Mouse (Mus musculus): ENCODE measurements around the gene Zfp811.

The Zfp811 gene

GRCm38 (mm10) chr17:32816074-32816784, 6.5 kb upstream of the Zfp811 start:
- Histone ChIP-seq H3K36me3 (ENCODE audit: insufficient read depth, low read length) (peaks cover 53% of the 10 kb centered on the region), H3K9me3 (ENCODE audit: low read length) (no peaks in the 10 kb centered on the region), H3K4me3 (replicated peaks; ENCODE audit: low read length) (no peak overlapping the region), H3K27me3 (ENCODE audit: insufficient read depth, low read length) (no peaks in the 10 kb centered on the region), H3K4me1 (replicated peaks; ENCODE audit: low read depth, low read length) (peaks cover 8% of the 10 kb centered on the region; the same call in 1 of the 2 replicates)
- TF ChIP-seq POU5F1 (IDR thresholded peaks at IDR 0.05; ENCODE audit: borderline replicate concordance, low read length) (no peak), CTCF (conservative IDR thresholded peaks at IDR 0.05; ENCODE audit: low read length) (no peak), NANOG (IDR thresholded peaks at IDR 0.05; ENCODE audit: borderline replicate concordance, low read length) (no peak)

GRCm38 (mm10) chr17:32814136-32814535, 4.4 kb upstream of the Zfp811 start:
- Histone ChIP-seq H3K4me3 (replicated peaks; ENCODE audit: low read length) (no peak overlapping the region), H3K9me3 (ENCODE audit: low read length) (no peaks in the 10 kb centered on the region), H3K4me1 (replicated peaks; ENCODE audit: low read depth, low read length) (peaks cover 22% of the 10 kb centered on the region), H3K27me3 (ENCODE audit: insufficient read depth, low read length) (no peaks in the 10 kb centered on the region), H3K36me3 (ENCODE audit: insufficient read depth, low read length) (peaks cover 34% of the 10 kb centered on the region)
- TF ChIP-seq POU5F1 (IDR thresholded peaks at IDR 0.05; ENCODE audit: borderline replicate concordance, low read length) (no peak), NANOG (IDR thresholded peaks at IDR 0.05; ENCODE audit: borderline replicate concordance, low read length) (no peak), CTCF (conservative IDR thresholded peaks at IDR 0.05; ENCODE audit: low read length) (no peak)

- H3K27me3 ChIP-seq (ENCODE audit: insufficient read depth, low read length) = no peaks in the 10 kb centered on the region
- H3K9me3 ChIP-seq (ENCODE audit: low read length) = no peaks in the 10 kb centered on the region
- no peak overlapping the region for H3K4me3 ChIP-seq (replicated peaks; ENCODE audit: low read length)
- H3K4me1 ChIP-seq (replicated peaks; ENCODE audit: low read depth, low read length) = peaks cover 35% of the 10 kb centered on the region
- H3K36me3 ChIP-seq (ENCODE audit: insufficient read depth, low read length) = peaks cover 5% of the 10 kb centered on the region; the same call in 1 of the 2 replicates
- TF ChIP-seq POU5F1 (IDR thresholded peaks at IDR 0.05; ENCODE audit: borderline replicate concordance, low read length) (no peak), CTCF (conservative IDR thresholded peaks at IDR 0.05; ENCODE audit: low read length) (no peak)
Measured at GRCm38 (mm10) chr17:32810648-32811047, 917 bp upstream of the Zfp811 start.

- TF ChIP-seq NANOG (IDR thresholded peaks at IDR 0.05; ENCODE audit: borderline replicate concordance, low read length) (no peak), POU5F1 (IDR thresholded peaks at IDR 0.05; ENCODE audit: borderline replicate concordance, low read length) (no peak), CTCF (conservative IDR thresholded peaks at IDR 0.05; ENCODE audit: low read length) (no peak)
- H3K36me3 ChIP-seq (ENCODE audit: insufficient read depth, low read length) = no peaks in the 10 kb centered on the region
- no peaks in the 10 kb centered on the region for H3K27me3 ChIP-seq (ENCODE audit: insufficient read depth, low read length)
- H3K4me1 ChIP-seq (replicated peaks; ENCODE audit: low read depth, low read length) = peaks cover 34% of the 10 kb centered on the region
- peak overlapping the region; percentile 87 for H3K4me3 ChIP-seq (replicated peaks; ENCODE audit: low read length)
- H3K9me3 ChIP-seq (ENCODE audit: low read length) = no peaks in the 10 kb centered on the region
Measured at GRCm38 (mm10) chr17:32808921-32809320, 810 bp downstream of the Zfp811 start.

GRCm38 (mm10) chr17:32789244-32789643, 20.5 kb downstream of the Zfp811 start:
- no peaks in the 10 kb centered on the region for H3K27me3 ChIP-seq (ENCODE audit: insufficient read depth, low read length)
- H3K4me1 ChIP-seq (replicated peaks; ENCODE audit: low read depth, low read length) = peaks cover 38% of the 10 kb centered on the region
- no peak for TF ChIP-seq NANOG (IDR thresholded peaks at IDR 0.05; ENCODE audit: borderline replicate concordance, low read length)
- TF ChIP-seq CTCF (conservative IDR thresholded peaks at IDR 0.05; ENCODE audit: low read length) = no peak
- TF ChIP-seq POU5F1 (IDR thresholded peaks at IDR 0.05; ENCODE audit: borderline replicate concordance, low read length) = no peak
- H3K4me3 ChIP-seq (replicated peaks; ENCODE audit: low read length) = peak overlapping the region; percentile 95; the same call in 1 of the 2 replicates
- peaks cover 24% of the 10 kb centered on the region for H3K36me3 ChIP-seq (ENCODE audit: insufficient read depth, low read length)
- peaks cover 6% of the 10 kb centered on the region; the same call in 1 of the 2 replicates for H3K9me3 ChIP-seq (ENCODE audit: low read length)

- peaks cover 31% of the 10 kb centered on the region for H3K36me3 ChIP-seq (ENCODE audit: insufficient read depth, low read length)
- peak overlapping the region; percentile 95 for H3K4me3 ChIP-seq (replicated peaks; ENCODE audit: low read length)
- peaks cover 2% of the 10 kb centered on the region; the same call in 1 of the 2 replicates for H3K9me3 ChIP-seq (ENCODE audit: low read length)
- no peaks in the 10 kb centered on the region for H3K27me3 ChIP-seq (ENCODE audit: insufficient read depth, low read length)
- TF ChIP-seq NANOG (IDR thresholded peaks at IDR 0.05; ENCODE audit: borderline replicate concordance, low read length) (no peak), POU5F1 (IDR thresholded peaks at IDR 0.05; ENCODE audit: borderline replicate concordance, low read length) (no peak), CTCF (conservative IDR thresholded peaks at IDR 0.05; ENCODE audit: low read length) (no peak)
- peaks cover 43% of the 10 kb centered on the region for H3K4me1 ChIP-seq (replicated peaks; ENCODE audit: low read depth, low read length)
Measured at GRCm38 (mm10) chr17:32788576-32788975, 21.2 kb downstream of the Zfp811 start.

GRCm38 (mm10) chr17:32788094-32788559, 21.6 kb downstream of the Zfp811 start, which contains the start of gene Zfp871:
Gene Zfp871, minus strand, starts transcription at chr17:32788287.
- Histone ChIP-seq H3K36me3 (ENCODE audit: insufficient read depth, low read length) (peaks cover 35% of the 10 kb centered on the region), H3K4me1 (replicated peaks; ENCODE audit: low read depth, low read length) (peaks cover 46% of the 10 kb centered on the region), H3K27me3 (ENCODE audit: insufficient read depth, low read length) (no peaks in the 10 kb centered on the region), H3K4me3 (replicated peaks; ENCODE audit: low read length) (peak within 1 kb of the TSS; percentile 95), H3K9me3 (ENCODE audit: low read length) (no peaks in the 10 kb centered on the region)
- TF ChIP-seq NANOG (IDR thresholded peaks at IDR 0.05; ENCODE audit: borderline replicate concordance, low read length) (no peak), CTCF (conservative IDR thresholded peaks at IDR 0.05; ENCODE audit: low read length) (no peak), POU5F1 (IDR thresholded peaks at IDR 0.05; ENCODE audit: borderline replicate concordance, low read length) (no peak)

GRCm38 (mm10) chr17:32787436-32788093, 22.2 kb downstream of the Zfp811 start:
- no peak for TF ChIP-seq POU5F1 (IDR thresholded peaks at IDR 0.05; ENCODE audit: borderline replicate concordance, low read length)
- TF ChIP-seq CTCF (conservative IDR thresholded peaks at IDR 0.05; ENCODE audit: low read length) = no peak
- TF ChIP-seq NANOG (IDR thresholded peaks at IDR 0.05; ENCODE audit: borderline replicate concordance, low read length) = no peak
- H3K9me3 ChIP-seq (ENCODE audit: low read length) = no peaks in the 10 kb centered on the region
- no peaks in the 10 kb centered on the region for H3K27me3 ChIP-seq (ENCODE audit: insufficient read depth, low read length)
- peak overlapping the region; percentile 95 for H3K4me3 ChIP-seq (replicated peaks; ENCODE audit: low read length)
- H3K4me1 ChIP-seq (replicated peaks; ENCODE audit: low read depth, low read length) = peaks cover 46% of the 10 kb centered on the region
- peaks cover 41% of the 10 kb centered on the region for H3K36me3 ChIP-seq (ENCODE audit: insufficient read depth, low read length)

Data from E14TG2a.4 (cell line).